Mouse (Mus musculus) erythroid progenitor cell, adult 5-6 weeks (primary cell): ENCODE data around the gene Gm30191. TPM values are rescaled to one million over a fixed set of nuclear protein-coding genes. Genes with fewer than 3 reads are reported as not detected.

Source experiments
- total RNA-seq, 2 experiments: library from RNA; stranded (forward) in 1 of 2; stranded (reverse) in 1 of 2; fragments of 150-400 nt in 1 of 2; fragments of 186-747, 209-891 nt in 1 of 2; gene quantifications; 2 replicates each; pipeline versions ENCODE4 v1.2.3 to v1.2.4; 2015 to 2017; ENCODE audit warnings: low replicate concordance in 2 of 2

Gene Gm30191
- total RNA-seq, 2 experiments from 2014 or later, result not detected

Other genes with a start within 250 kb of the Gm30191 start
- 9.4 and 10.1 TPM in 2 replicates for gene Dhdds, start 246.0 kb upstream of the Gm30191 start, total RNA-seq (2015; ENCODE audit: low replicate concordance)
- 10.1 and 12.1 TPM in 2 replicates for gene Dhdds, start 246.0 kb upstream of the Gm30191 start, total RNA-seq (2017; ENCODE audit: low replicate concordance)
- gene Lin28a, start 228.1 kb upstream of the Gm30191 start, total RNA-seq (2015; ENCODE audit: low replicate concordance), result 1.1 and 2.1 TPM in 2 replicates
- gene Lin28a, start 228.1 kb upstream of the Gm30191 start, total RNA-seq (2017; ENCODE audit: low replicate concordance), result 1.0 and 2.2 TPM in 2 replicates
- gene Zfp683, start 193.1 kb upstream of the Gm30191 start, total RNA-seq (2015; ENCODE audit: low replicate concordance), result not detected in 2 replicates
- gene Zfp683, start 193.1 kb upstream of the Gm30191 start, total RNA-seq (2017; ENCODE audit: low replicate concordance), result not detected in 2 replicates
- 5.0 TPM in 1 of 2 replicates, not detected in the other for gene Crybg2, start 186.1 kb upstream of the Gm30191 start, total RNA-seq (2015; ENCODE audit: low replicate concordance)
- not detected in 2 replicates for gene Crybg2, start 186.1 kb upstream of the Gm30191 start, total RNA-seq (2017; ENCODE audit: low replicate concordance)
- gene Cd52, start 151.9 kb upstream of the Gm30191 start, total RNA-seq (2015; ENCODE audit: low replicate concordance), result 157 and 288 TPM in 2 replicates
- 103 and 211 TPM in 2 replicates for gene Cd52, start 151.9 kb upstream of the Gm30191 start, total RNA-seq (2017; ENCODE audit: low replicate concordance)
- not detected in 2 replicates for gene Ubxn11, start 144.4 kb upstream of the Gm30191 start, total RNA-seq (2015; ENCODE audit: low replicate concordance)
- 4.5 TPM in 1 of 2 replicates, not detected in the other for gene Ubxn11, start 144.4 kb upstream of the Gm30191 start, total RNA-seq (2017; ENCODE audit: low replicate concordance)
- 129 and 180 TPM in 2 replicates for gene Sh3bgrl3, start 118.1 kb upstream of the Gm30191 start, total RNA-seq (2015; ENCODE audit: low replicate concordance)
- 22.6 and 67.0 TPM in 2 replicates for gene Sh3bgrl3, start 118.1 kb upstream of the Gm30191 start, total RNA-seq (2017; ENCODE audit: low replicate concordance)
- 91.4 and 93.3 TPM in 2 replicates for gene Cep85, start 59.8 kb upstream of the Gm30191 start, total RNA-seq (2015; ENCODE audit: low replicate concordance)
- 105 and 118 TPM in 2 replicates for gene Cep85, start 59.8 kb upstream of the Gm30191 start, total RNA-seq (2017; ENCODE audit: low replicate concordance)
- not detected in 2 replicates for gene Gm7534, start 43.9 kb upstream of the Gm30191 start, total RNA-seq (2015; ENCODE audit: low replicate concordance)
- not detected in 2 replicates for gene Gm7534, start 43.9 kb upstream of the Gm30191 start, total RNA-seq (2017; ENCODE audit: low replicate concordance)
- gene Catsper4, start 19.6 kb upstream of the Gm30191 start, total RNA-seq (2015; ENCODE audit: low replicate concordance), result not detected in 2 replicates
- not detected in 2 replicates for gene Catsper4, start 19.6 kb upstream of the Gm30191 start, total RNA-seq (2017; ENCODE audit: low replicate concordance)
- gene Cnksr1, start 8.5 kb upstream of the Gm30191 start, total RNA-seq (2015; ENCODE audit: low replicate concordance), result not detected in 2 replicates
- not detected in 2 replicates for gene Cnksr1, start 8.5 kb upstream of the Gm30191 start, total RNA-seq (2017; ENCODE audit: low replicate concordance)
- gene E130218I03Rik, start 3.3 kb upstream of the Gm30191 start, total RNA-seq (2015; ENCODE audit: low replicate concordance), result not detected in 2 replicates
- not detected in 2 replicates for gene E130218I03Rik, start 3.3 kb upstream of the Gm30191 start, total RNA-seq (2017; ENCODE audit: low replicate concordance)
- 2.2 and 4.6 TPM in 2 replicates for gene Zfp593, start 1.3 kb upstream of the Gm30191 start, total RNA-seq (2015; ENCODE audit: low replicate concordance)
- gene Zfp593, start 1.3 kb upstream of the Gm30191 start, total RNA-seq (2017; ENCODE audit: low replicate concordance), result not detected in 2 replicates
- gene Grrp1, start 7.2 kb downstream of the Gm30191 start, total RNA-seq (2015; ENCODE audit: low replicate concordance), result not detected in 2 replicates
- not detected in 2 replicates for gene Grrp1, start 7.2 kb downstream of the Gm30191 start, total RNA-seq (2017; ENCODE audit: low replicate concordance)
- 39.4 and 45.4 TPM in 2 replicates for gene Pdik1l, start 41.0 kb downstream of the Gm30191 start, total RNA-seq (2015; ENCODE audit: low replicate concordance)
- gene Pdik1l, start 41.0 kb downstream of the Gm30191 start, total RNA-seq (2017; ENCODE audit: low replicate concordance), result 52.6 and 53.7 TPM in 2 replicates
- not detected in 2 replicates for gene Trim63, start 68.2 kb downstream of the Gm30191 start, total RNA-seq (2015; ENCODE audit: low replicate concordance)
- gene Trim63, start 68.2 kb downstream of the Gm30191 start, total RNA-seq (2017; ENCODE audit: low replicate concordance), result not detected in 2 replicates
- not detected in 2 replicates for gene Slc30a2, start 96.2 kb downstream of the Gm30191 start, total RNA-seq (2015; ENCODE audit: low replicate concordance)
- not detected in 2 replicates for gene Slc30a2, start 96.2 kb downstream of the Gm30191 start, total RNA-seq (2017; ENCODE audit: low replicate concordance)
- not detected in 2 replicates for gene Extl1, start 136.9 kb downstream of the Gm30191 start, total RNA-seq (2015; ENCODE audit: low replicate concordance)
- not detected in 2 replicates for gene Extl1, start 136.9 kb downstream of the Gm30191 start, total RNA-seq (2017; ENCODE audit: low replicate concordance)
- 1.8 and 4.2 TPM in 2 replicates for gene Pafah2, start 149.4 kb downstream of the Gm30191 start, total RNA-seq (2015; ENCODE audit: low replicate concordance)
- 0.77 and 5.4 TPM in 2 replicates for gene Pafah2, start 149.4 kb downstream of the Gm30191 start, total RNA-seq (2017; ENCODE audit: low replicate concordance)
- 429 and 552 TPM in 2 replicates for gene Stmn1, start 221.4 kb downstream of the Gm30191 start, total RNA-seq (2015; ENCODE audit: low replicate concordance)
- gene Stmn1, start 221.4 kb downstream of the Gm30191 start, total RNA-seq (2017; ENCODE audit: low replicate concordance), result 378 and 383 TPM in 2 replicates
- gene Paqr7, start 249.8 kb downstream of the Gm30191 start, total RNA-seq (2015; ENCODE audit: low replicate concordance), result 1.7 and 3.6 TPM in 2 replicates
- gene Paqr7, start 249.8 kb downstream of the Gm30191 start, total RNA-seq (2017; ENCODE audit: low replicate concordance), result 1.6 and 1.9 TPM in 2 replicates